Mouse (Mus musculus) limb, embryonic 12.5 days (tissue): ENCODE results near the gene Stat4. TPM values are rescaled to one million over a fixed set of nuclear protein-coding genes. Genes with fewer than 3 reads are reported as not detected.

ENCODE experiments used
- ATAC-seq: fragments of 200-750 bp; cut with Nextera tagmentation; 2 replicates; pipeline ENCODE4 v1.8.0; 2017; ENCODE audit warnings: low read depth, moderate TSS enrichment; ENCODE audit not compliant: insufficient number of reproducible peaks, insufficient read depth, low FRiP score, low TSS enrichment
- H3K27ac ChIP-seq: fragments of 300-500 bp; sonication (generic); 2 replicates; pipeline ENCODE4 v1.5.1; 2016; ENCODE audit warnings: mild to moderate bottlenecking, moderate library complexity
- H3K27me3 ChIP-seq: fragments of 300-500 bp; sonication (generic); 2 replicates; pipeline ENCODE4 v1.6.1; 2016; ENCODE audit warnings: mild to moderate bottlenecking, moderate library complexity
- H3K36me3 ChIP-seq: fragments of 300-500 bp; sonication (generic); 2 replicates; pipeline ENCODE4 v1.6.1; 2016; ENCODE audit warnings: mild to moderate bottlenecking, moderate library complexity
- H3K4me1 ChIP-seq: fragments of 300-500 bp; sonication (generic); replicated peaks from 2 replicates; pipeline ENCODE4 v1.6.1; 2016
- H3K4me2 ChIP-seq: fragments of 300-500 bp; sonication (generic); 2 replicates; pipeline ENCODE4 v1.6.1; 2016; ENCODE audit warnings: mild to moderate bottlenecking, moderate library complexity
- H3K4me3 ChIP-seq: fragments of 300-500 bp; sonication (generic); replicated peaks from 2 replicates; pipeline ENCODE4 v1.5.1; 2016; ENCODE audit warnings: mild to moderate bottlenecking
- H3K9ac ChIP-seq: fragments of 300-500 bp; sonication (generic); replicated peaks from 2 replicates; pipeline ENCODE4 v1.6.1; 2016; ENCODE audit warnings: mild to moderate bottlenecking, moderate library complexity
- H3K9me3 ChIP-seq: fragments of 300-500 bp; sonication (generic); 2 replicates; pipeline ENCODE4 v1.6.1; 2016; ENCODE audit warnings: mild to moderate bottlenecking, moderate library complexity
- WGBS: fragments of 180-500 bp; shearing (Covaris S2); methylation state at CpG from one replicate; pipeline ENCODE4 v1.1.7; 2016; 5-methylcytosine and 5-hydroxymethylcytosine counted together
- polyA plus RNA-seq: library from polyadenylated mRNA; unstranded; fragments of >200 nt; fragmentation: Nextera tagmentation; extraction: Ambion mirVana; gene quantifications from 2 replicates; pipeline ENCODE4 v1.2.1, GENCODE M21; 2016

The Stat4 gene
- polyA plus RNA-seq, 1 experiment from 2014 or later: 2.1 TPM

GRCm38 (mm10) chr1:52156351-52156750 is 169.4 kb downstream of the Stat4 start:
- no peaks in the 10 kb centered on the region for H3K27me3 ChIP-seq
- no peak for ATAC-seq
- no peak overlapping the region for H3K9ac ChIP-seq
- H3K9me3 ChIP-seq: 0 out of 2 replicates have a peak, but pooled peaks cover 3% of the 10 kb centered on the region
- H3K4me2 ChIP-seq: no peak overlapping the region
- no peak overlapping the region for H3K4me3 ChIP-seq
- WGBS: 89% methylated on average over 10 of the region's 10 CpGs
- no peak overlapping the region for H3K27ac ChIP-seq
- peaks cover 12% of the 10 kb centered on the region for H3K36me3 ChIP-seq
- peaks cover 13% of the 10 kb centered on the region; the same call in 1 of the 2 replicates for H3K4me1 ChIP-seq

Other genes starting within 250 kb of the Stat4 start
- gene Myo1b, start 71.1 kb upstream of the Stat4 start, polyA plus RNA-seq: 114 and 142 TPM in 2 replicates
- 15.9 and 16.2 TPM in 2 replicates for gene Stat1, start 132.3 kb downstream of the Stat4 start, polyA plus RNA-seq
- 33.5 and 35.6 TPM in 2 replicates for gene Gls, start 246.1 kb downstream of the Stat4 start, polyA plus RNA-seq